Mouse (Mus musculus) large intestine, adult 2 months (tissue): Measurements from ENCODE around the gene Smc3. TPM values are rescaled to one million over a fixed set of nuclear protein-coding genes. Genes with fewer than 3 reads are reported as not detected.
A peak's percentile ranks its signal among the peaks of the same experiment; 100 is the strongest.
"Not testable (repeated sequence)": the region's sequence is repeated elsewhere in the genome, so short reads cannot be mapped to it uniquely, and the experiment has no call there.

Source experiments
- DNase-seq: peaks from one replicate; pipeline ENCODE4 v3.0.0-alpha.2; 2012; ENCODE audit warnings: low read depth, low spot score
- WGBS: fragments of 180-500 bp; shearing (Covaris S2); methylation state at CpG from one replicate; pipeline ENCODE4 v1.1.7; 2018; 5-methylcytosine and 5-hydroxymethylcytosine counted together
- polyA plus RNA-seq: library from polyadenylated mRNA; depleted of rRNA; stranded (reverse); fragments of >200 nt; gene quantifications from 2 replicates; pipeline ENCODE4 v1.2.3, GENCODE M21; 2012

Gene Smc3
- polyA plus RNA-seq, 1 experiment: 3.4 TPM

DNA sequence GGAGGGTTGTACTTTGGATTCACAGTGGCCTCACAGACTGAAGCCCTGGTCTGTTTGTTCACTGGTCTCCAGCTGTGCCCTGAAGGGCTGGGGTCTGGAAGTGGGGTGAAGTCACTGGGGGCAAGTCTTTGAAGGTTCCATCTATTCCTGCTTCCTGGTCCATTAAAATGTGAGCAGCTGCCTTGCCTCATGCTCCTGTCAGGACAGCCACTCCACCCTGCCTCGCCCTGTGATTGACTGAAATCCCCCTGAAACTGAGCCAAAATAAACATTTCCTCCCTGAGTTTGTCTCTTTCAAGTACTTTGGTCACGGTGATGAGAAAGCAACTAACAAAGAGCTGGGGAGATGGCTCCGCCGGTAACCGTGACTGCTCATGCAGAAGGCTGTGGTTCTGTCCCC lies 49.6 kb downstream of the Smc3 start:
- peak; percentile 91 for DNase-seq
- WGBS: 8% methylated on average over 5 of the region's 5 CpGs

GRCm38 (mm10) chr19:53650921-53651320 lies 50.7 kb downstream of the Smc3 start:
- DNase-seq: no peak
- whole genome bisulfite sequencing: 67% methylated on average over 7 of the region's 7 CpGs

DNA sequence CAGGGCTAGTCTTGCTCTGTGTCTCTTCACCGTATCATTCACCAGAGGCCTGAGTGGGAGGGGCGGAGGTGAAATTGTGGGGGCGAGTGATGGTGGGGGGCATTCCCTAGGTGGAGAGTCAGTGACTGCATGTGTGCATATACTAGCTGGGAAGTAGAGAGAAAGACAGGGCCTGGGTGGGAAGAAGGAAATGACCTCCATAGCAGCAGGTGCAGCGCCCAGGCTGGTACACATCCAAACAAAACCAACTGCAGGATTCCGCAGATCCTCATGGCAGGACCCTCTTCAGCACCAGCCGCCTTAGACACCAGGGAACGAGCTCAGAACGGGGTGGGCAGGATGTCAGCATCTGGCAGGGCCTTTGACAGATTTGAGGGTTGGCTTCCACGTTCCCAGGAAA lies 52.1 kb downstream of the Smc3 start:
- no peak for DNase-seq
- WGBS: 76% methylated on average over 9 of the region's 9 CpGs

DNA sequence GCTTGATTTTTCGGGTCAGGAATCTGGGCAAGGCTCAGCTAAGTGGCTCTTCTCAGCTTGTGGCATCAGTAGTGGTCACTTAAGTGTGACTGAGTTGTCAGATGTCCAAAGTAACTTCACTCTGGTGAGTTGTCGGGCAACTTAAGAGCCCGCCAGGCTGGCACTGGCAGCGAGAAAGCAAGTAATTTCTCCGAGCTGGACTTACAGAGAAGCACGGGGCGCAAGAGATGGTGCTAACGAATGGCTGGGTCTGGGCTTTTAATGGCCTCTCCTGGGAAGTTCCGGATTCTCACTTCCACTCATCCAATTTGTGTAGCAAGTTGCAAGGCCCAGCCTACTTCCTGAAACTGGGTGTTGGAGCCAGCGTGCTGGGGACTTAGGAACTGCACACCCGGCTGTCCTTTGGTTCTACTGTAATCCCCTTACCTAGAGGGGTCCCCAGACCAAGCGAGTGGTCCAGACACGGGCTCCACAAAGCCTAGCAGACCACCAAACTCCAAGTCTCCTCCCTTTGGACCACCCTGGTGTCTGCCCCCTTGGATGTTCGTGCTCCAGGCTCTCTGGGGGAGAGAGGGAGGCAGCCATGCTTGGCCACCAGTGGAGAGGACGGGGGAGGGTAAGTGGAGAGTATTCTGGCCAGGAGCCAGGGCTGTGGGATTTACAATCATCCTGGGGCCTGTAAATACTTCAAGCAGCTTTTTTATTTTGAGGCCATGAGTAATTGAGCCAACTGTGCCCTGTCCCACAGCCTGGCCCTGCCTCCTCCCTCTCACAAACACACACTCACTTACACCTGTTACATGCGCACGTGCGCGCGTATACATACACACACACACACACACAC lies 53.6 kb downstream of the Smc3 start:
- 44% methylated on average over 20 of the region's 20 CpGs for WGBS
- DNase-seq: peak; percentile 42

- WGBS: 87% methylated on average over 11 of the region's 11 CpGs
- not testable (repeated sequence) for DNase-seq
Observed at GRCm38 (mm10) chr19:53656443-53656842, 56.2 kb downstream of the Smc3 start.

GRCm38 (mm10) chr19:53657437-53657836 lies 57.2 kb downstream of the Smc3 start:
- 72% methylated on average over 5 of the region's 5 CpGs for WGBS
- no peak for DNase-seq

GRCm38 (mm10) chr19:53660722-53661420 lies 60.7 kb downstream of the Smc3 start:
- WGBS: 85% methylated on average over 9 of the region's 9 CpGs
- DNase-seq: no peak

DNA sequence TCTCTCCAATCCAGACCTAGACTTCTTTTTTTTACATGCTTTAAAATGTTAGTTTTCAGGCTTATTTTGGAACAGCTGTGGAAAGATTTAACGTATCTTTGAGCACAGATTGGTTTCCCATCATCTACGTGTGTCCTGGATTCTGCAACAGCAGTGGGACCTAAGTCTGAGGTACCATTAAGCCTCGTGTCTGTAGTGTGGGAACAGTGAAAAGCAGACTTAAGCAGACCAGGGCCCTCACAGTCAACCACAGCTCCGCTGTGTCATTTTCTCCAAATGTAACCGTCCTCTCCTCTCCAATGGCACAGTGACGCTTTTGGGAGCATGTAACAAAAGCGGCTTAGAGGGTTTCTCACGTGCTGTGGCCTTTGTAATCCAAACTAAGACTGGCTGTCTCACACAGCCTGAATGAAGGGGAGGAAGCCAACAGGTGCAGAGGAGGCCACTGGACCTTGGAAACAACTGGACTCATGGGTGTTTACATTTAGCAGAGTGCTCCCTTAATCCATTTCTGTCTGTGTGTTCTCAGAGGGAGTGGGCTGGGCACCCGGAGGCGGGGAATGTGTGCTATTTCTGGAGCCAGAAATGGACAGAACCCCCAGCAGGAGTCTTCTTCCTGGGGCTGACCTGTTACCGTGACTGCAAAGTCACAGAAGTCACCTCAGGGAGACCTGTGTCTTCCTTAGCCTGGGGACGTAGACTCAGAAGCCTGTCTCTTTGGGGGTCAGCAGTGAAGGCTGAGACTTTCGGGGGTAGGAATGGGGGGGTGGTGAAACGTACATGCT lies 61.9 kb downstream of the Smc3 start:
- 60% methylated on average over 14 of the region's 14 CpGs for whole genome bisulfite sequencing
- no peak for DNase-seq

GRCm38 (mm10) chr19:53664831-53665230 lies 64.6 kb downstream of the Smc3 start:
- 88% methylated on average over 9 of the region's 9 CpGs for WGBS
- DNase-seq: no peak

- DNase-seq: no peak
- WGBS: 91% methylated on average over 4 of the region's 4 CpGs
Observed at GRCm38 (mm10) chr19:53665391-53665790, 65.2 kb downstream of the Smc3 start.

GRCm38 (mm10) chr19:53666708-53667107 lies 66.5 kb downstream of the Smc3 start:
- DNase-seq: no peak
- 14% methylated on average over 8 of the region's 8 CpGs for WGBS

DNA sequence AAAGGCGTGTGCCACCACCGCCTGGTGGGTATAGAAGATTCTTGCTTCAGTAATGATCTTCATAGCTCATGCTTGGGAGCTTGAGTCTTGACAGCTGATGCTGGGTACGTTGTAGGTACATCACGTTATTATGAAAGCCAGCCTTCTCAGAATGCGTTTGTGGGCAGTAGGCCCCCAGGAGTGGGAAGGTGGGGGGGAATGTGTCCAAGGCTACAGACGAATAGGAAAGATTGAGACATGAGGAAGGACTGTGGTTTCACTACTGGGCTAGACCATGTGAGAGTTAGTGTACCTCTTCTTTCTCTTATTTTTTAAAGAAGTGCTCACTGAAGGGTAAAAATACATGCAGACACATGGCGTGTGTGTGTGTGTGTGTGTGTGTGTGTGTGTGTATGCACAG lies 68.6 kb downstream of the Smc3 start:
- WGBS: 83% methylated on average over 7 of the region's 7 CpGs
- no peak for DNase-seq

DNA sequence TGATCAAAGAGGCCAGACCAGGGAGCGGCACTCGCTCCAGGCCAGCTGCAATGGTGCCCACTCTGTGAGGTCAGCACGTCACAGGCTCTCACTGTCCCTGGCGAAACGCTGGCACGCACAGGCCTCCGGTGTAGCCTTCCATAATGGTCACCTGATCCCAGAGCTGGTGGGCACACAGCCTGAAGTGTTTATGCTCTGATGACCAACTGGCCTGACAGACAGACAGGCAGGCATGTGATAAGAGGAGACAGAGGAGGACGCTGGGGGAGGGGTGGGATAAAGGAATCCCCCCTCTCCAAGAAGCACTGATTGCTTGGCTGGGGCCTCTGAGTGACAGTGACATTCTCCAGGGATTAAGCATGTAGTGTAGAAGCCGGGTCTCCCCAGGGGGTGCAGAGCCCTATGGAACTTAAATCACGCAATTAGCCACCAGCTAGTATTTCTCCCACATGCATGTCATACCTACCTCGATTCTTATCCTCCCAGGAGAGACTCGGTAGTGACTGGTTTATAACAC lies 70.5 kb downstream of the Smc3 start:
- WGBS: 76% methylated on average over 12 of the region's 12 CpGs
- DNase-seq: no peak

DNA sequence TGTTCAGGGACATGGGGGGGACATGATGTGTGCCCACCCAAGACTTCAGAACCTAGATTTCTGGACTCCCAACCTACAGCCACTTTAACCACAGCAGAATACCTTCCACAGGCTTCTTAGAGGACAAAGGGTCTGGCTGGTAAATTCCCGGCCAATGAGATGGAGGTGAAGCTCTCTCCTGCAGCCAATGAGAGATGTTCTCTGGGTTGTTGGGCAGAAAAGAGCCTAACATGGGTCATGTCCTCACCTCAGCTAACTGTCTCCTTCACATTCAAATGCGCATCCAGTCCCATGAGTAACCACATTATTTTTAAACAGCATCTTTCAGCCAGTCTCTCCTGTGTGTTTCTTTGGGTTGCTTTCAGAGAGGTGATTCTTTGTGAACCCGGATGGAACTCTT lies 71.2 kb downstream of the Smc3 start:
- 67% methylated on average over 3 of the region's 3 CpGs for WGBS

GRCm38 (mm10) chr19:53674131-53674925 lies 74.1 kb downstream of the Smc3 start:
- DNase-seq: no peak
- 28% methylated on average over 9 of the region's 9 CpGs for WGBS

More for the DNA sequence above, 71.2 kb downstream of the Smc3 start:
- no peak for DNase-seq

- DNase-seq: no peak
- 1% methylated on average over 26 of the region's 26 CpGs for WGBS
Observed at GRCm38 (mm10) chr19:53676228-53676627, 76.0 kb downstream of the Smc3 start.

DNA sequence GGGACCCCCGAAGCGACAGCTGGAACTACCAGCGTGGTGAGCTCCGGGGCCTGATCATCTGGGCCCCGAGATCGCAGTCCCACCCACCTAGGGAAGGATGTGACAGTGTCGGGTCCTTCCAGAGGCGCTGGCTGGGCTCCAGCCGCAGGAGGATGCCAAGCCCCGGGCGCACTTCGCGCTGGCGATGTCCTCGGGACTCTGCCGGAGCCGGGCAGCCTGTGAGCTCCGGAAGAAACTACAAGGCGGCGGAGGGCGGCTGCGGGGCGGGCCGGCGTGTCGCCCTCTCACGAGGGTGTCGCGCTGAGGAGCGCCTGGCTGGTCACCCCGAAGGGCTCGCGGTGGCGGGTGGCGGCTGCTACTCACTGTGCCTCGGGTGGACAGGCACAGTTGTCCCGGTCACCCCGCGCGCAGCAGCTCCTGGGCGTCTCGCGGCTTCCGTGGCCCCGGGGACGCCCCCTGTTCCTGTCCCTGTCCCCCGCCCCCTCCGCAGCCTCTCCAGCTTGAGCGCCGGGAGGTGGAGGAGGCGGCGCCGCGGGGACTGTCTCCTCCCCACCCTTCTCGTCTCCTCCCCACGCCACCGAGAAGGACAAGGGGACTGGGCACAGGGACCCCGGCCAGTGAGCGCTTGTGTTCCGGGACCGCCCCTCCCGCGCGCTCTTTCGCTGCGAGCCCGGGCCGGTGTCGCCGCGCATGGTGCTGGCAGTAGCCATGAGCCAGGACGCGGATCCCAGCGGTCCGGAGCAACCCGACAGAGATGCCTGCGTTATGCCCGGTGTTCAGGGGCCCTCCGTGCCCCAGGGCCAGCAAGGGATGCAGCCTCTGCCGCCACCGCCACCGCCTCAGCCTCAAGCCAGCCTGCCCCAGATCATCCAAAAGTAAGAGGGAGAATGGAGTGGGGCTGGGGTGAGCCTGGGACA lies 76.8 kb downstream of the Smc3 start, which contains the start of gene Rbm20:
TSS of gene Rbm20 (plus strand) at position 589 of the 917 bp plus-strand sequence.
- DNase-seq: no peak
- WGBS: under 1% methylated on average over 80 of the region's 82 CpGs

DNA sequence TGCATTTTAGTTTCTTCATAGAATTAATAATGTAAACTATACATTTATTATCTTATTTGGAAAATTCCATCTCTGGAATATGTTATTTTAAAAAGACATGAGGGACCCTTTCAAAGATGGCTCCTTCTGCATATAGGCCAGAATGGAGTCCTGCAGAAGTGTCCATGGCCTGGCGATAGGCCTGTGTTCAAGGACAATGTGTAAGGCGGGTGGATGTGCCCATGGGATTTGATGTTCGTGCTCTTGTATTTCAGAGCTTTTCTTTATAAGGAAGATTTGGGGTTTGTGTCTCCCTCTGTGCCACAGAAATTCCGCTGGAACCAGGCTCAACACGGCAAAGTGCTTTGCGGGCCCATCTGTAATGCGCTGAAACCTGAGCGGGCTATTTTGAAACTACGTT lies 79.0 kb downstream of the Smc3 start:
- 96% methylated on average over 9 of the region's 9 CpGs for WGBS

More for the DNA sequence above, 79.0 kb downstream of the Smc3 start:
- DNase-seq: no peak
